Mouse (Mus musculus) embryo, embryonic 11 days (tissue): ENCODE results near the gene Zmym5.
"Not testable (repeated sequence)": the region's sequence is repeated elsewhere in the genome, so short reads cannot be mapped to it uniquely, and the experiment has no call there.

ENCODE experiments used
- DNase-seq: peaks from one replicate; pipeline ENCODE4 v3.0.0-alpha.2; 2015

Gene Zmym5

DNA sequence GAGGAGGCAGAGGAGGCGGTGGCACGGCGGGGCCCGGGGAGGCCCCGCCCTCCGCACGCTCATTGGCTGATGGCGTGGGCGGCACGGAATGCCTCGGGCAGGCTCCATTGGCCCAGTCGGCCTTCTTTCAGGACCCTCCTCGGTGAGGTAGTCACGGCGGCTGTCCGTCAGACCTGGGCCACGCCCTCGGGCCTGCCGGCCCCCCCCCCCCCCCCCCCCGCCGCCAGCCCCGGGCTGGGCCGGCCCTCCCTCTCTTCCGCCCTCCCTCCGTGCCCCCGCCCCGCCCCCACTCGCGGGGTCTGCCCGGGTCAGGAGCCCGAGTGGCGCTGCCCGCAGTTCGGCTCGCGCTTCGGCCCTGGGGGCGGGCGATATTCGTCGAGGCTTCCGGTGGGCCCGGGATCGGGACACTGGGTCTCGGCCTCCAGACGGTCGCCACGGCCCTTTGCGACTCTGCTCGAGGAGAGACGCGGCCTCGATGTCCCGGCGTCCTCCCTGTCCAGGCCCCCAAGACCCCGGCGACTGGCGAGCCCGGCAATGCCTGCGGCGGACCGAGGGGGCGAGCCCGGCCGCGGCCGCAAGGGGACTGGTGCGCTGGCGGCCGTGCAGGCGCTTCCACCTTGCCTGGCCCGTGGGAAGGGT, at the start of gene Zmym5:
Gene Zmym5 (minus strand): TSS at position 16 of the 639 bp plus-strand sequence.
- peak; percentile 87 for DNase-seq

DNA sequence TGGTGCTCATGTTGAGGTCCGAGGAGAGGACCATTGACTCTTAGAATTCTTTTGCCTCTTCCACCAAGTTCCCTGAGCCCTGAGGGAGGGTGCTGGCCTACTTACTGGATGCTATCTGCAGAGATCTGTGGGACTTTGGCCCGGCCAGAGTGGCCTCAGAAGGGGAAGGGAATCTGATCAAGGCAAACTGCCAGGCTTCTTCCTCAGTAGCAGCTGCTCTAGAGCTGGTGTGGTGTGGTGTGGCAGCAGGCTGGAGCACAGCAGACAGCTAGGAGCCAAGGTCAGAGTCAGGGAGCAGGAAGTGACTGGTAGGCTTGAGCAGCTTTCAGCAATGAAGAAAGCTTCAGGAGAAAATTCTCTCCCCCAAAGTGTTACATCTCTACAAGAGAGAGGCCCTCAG, 38.2 kb upstream of the Zmym5 start:
- no peak for DNase-seq

- DNase-seq, result no peak
Observed at GRCm38 (mm10) chr14:56848322-56848721, 36.8 kb upstream of the Zmym5 start.

GRCm38 (mm10) chr14:56844507-56844906, 33.0 kb upstream of the Zmym5 start:
- peak; percentile 13 for DNase-seq

GRCm38 (mm10) chr14:56844033-56844432, 32.5 kb upstream of the Zmym5 start:
- no peak for DNase-seq

DNA sequence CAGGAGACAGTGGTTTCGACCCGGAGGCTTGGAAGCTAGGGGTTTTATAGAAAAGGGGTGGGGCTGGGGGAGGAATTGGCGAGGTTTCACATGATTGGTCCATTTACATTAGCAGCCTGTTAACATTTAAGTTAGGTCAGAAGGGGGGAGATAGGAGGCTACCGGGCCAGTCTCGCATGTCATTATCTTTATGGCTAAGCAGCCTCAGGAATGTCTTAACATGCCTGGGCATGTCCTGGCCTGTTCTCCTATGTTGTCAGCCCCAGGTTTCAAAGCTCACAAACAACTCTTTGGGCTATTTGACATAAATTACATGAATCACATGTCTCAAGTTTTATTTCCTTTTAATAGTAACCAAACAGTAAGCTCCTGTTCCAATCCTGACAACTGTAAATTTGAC, 23.1 kb upstream of the Zmym5 start:
- not testable (repeated sequence) for DNase-seq

- not testable (repeated sequence) for DNase-seq
Observed at GRCm38 (mm10) chr14:56833211-56833610, 21.7 kb upstream of the Zmym5 start.

- no peak for DNase-seq
Observed at GRCm38 (mm10) chr14:56832563-56833113, 21.1 kb upstream of the Zmym5 start.

DNA sequence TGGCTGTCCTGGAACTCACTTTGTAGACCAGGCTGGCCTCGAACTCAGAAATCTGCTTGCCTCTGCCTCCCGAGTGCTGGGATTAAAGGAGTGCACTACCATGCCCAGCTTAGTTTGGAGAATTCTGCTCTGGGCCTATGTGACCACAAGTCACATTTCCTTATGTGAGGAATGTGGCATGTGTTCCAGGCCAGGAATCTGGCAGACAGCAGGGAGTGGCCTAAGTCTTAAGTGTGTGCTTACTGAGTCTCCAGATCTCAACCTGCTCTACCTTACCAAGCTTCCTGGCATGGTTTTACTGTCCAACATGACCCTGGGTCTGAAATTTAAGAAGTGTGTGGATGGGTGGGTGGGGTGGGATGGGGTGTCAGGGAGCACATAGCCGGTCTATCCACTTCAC, 20.6 kb upstream of the Zmym5 start:
- DNase-seq, result no peak

- DNase-seq, result no peak
Observed at GRCm38 (mm10) chr14:56830491-56831045, 19.1 kb upstream of the Zmym5 start.

GRCm38 (mm10) chr14:56824562-56824961, 13.0 kb upstream of the Zmym5 start:
- DNase-seq, result peak; percentile 16

- peak; percentile 20 for DNase-seq
Observed at GRCm38 (mm10) chr14:56817616-56818015, 6.1 kb upstream of the Zmym5 start.

GRCm38 (mm10) chr14:56817131-56817530, 5.6 kb upstream of the Zmym5 start:
- DNase-seq, result no peak

DNA sequence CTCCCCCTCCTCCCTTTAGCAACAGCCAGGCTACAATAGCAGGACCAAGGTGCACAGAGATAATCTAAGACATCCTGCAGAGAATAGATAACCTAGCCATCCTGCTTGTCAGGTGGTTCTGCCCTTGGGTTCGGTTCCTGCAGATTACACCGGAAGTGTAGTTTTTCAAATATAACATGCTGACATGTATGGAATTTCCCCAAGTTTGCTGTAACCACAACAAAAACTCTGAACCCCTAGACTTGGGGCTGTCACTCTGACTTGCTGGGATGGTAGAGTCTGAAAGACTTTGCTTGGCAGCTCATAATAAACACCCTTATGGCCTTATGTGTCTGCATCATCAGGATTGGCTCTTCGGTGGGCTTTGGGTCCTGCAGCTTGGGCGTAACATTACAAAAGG, 5.0 kb upstream of the Zmym5 start:
- DNase-seq, result no peak

- peak; percentile 87 for DNase-seq
Observed at GRCm38 (mm10) chr14:56812520-56813036, 1.1 kb upstream of the Zmym5 start.

DNA sequence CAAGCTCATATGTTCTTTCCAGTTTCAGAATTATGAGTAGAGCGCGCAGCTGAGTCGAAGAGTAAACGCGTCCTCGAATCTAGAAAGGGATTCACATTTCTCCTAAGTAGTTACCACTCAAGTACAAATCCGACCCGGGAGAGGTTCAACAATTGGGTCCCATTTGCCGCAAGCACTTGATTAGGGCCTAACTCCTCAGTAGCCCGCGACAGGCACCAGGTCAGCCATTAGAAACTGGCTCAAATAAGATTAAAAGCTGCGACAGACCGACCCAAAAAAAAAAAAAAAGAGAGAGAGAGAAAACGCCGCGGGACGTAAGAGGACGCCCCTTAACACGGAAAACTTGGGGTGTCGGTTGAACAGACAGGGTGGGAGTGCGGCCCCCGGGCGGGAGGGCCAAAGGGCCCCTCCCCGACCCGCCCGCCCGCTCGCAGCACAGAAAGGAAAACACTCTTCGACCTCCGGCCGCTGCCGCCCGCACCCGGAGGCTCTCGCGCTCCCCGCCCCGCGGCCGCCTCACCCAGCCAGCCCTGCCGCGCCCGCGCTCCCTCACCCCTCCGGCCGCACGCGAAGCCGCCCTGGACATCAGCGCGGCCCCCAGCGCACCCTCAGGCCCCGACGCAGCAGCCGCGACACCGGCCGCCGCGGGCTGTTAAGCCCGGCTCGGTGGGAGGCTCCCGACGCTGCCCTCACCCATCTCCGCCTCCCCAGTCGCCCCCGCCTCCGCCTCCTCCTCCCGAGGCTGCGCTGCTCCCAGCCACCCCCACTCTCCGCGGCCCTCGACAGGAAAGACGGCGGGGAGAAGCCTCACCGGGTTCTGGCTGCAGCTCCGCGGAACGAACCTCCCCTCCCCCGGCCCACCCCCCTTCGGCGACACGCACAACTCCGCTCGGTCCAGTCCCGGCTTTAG, 480 bp downstream of the Zmym5 start:
- peak; percentile 49 for DNase-seq

DNA sequence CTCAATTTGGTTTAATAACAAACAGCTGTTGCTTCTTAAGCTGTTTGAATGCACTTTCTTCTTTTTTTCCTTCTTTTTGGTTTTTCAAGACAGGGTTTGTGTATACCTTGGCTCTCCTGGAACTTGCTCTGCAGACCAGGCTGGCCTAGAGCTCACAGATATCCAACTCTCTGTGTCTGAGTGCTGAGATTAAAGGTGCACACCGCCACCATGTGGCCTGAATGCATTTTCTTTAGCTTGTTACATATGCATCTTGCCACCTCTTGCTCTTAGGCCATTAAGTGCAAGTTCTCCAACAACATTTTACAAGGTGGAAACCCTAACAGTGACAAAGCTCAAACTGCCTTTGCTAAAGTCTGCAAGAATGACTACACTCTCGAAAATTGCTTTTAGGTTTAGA, 18.3 kb downstream of the Zmym5 start:
- peak; percentile 73 for DNase-seq

- DNase-seq, result no peak
Observed at GRCm38 (mm10) chr14:56784575-56784974, 26.9 kb downstream of the Zmym5 start.

- no peak for DNase-seq
Observed at GRCm38 (mm10) chr14:56778933-56779300, 32.6 kb downstream of the Zmym5 start.

- DNase-seq, result peak; percentile 99
Observed at GRCm38 (mm10) chr14:56778200-56778932, 33.1 kb downstream of the Zmym5 start, which contains the start of gene Pspc1. Gene Pspc1 (minus strand): TSS chr14:56778316.

DNA sequence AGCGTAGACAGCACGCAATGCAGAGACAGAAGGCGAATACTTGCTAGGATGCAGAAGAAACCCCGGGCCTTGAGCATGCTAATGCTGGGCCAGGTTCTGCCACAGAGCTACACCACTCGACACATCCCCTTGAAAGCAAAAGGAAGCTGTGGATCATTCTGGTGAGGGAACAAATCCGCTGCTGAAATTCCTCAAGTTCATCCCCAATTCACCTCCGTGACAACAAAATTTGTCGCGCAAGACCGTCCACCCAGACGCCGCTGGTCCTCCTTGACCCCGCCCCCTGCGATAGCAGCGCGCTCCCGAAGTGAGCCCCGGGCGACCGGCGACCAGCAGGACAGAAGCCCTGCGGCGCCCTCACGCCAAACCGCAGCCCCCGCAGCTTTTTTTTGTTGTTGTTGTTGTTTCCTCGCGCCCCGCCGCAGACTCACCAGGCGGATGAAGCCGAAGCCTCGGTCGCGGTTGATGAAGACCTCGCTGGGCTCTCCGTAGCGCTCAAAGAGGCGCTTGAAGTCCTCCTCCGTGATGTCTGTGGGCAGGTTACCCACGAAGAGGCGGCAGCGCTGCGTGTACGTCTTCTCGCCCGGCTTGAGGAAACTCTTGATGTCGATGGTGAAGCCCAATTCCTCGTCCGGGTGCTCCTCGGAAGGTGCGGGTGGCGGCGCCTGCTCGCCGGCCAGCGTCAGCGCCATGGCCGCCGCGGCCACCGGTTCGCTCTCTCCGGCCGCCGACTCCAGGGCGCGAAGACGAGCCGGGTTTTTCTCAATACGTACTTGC, 34.0 kb downstream of the Zmym5 start:
- DNase-seq, result peak; percentile 80
